Mouse (Mus musculus): ENCODE results near the gene Ankrd24. TPM values are rescaled to one million over a fixed set of nuclear protein-coding genes. Genes with fewer than 3 reads are reported as not detected.

Ankrd24 gene
- polyA plus RNA-seq, 1 experiment from 2014 or later = 3.2 TPM

DNA sequence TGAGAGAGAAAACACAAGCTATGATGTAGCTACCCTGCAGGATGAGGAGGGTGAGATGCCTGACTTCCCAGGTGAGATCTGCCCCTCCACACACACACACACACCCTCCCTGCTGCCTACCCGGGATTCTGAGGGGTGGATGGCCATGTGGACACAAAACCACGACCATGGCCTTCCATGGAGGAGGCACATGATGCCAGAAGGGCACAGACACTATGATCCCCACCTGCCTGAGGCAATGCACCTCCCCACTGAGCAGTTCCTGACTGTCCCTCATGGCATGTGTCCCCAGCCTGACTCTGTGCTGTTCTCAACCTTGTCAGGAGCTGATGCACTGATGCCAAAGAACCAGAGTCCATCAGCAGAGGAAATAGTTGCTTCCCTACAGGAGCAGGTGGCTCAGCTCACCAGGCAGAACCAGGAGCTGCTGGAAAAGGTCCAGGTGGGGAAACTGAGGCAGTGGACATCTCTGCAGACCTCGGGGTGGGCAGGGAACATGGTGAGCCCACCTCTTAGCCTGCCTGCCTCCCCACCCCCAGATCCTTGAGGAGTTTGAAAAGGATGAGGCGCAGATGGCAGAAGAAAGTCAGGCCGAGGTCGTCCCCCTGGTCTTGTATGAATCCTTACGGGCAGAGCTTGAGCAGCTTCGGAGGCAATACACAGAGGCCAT lies 13.8 kb downstream of the Ankrd24 start:
- H3K27me3 ChIP-seq (ENCODE audit: control insufficient read depth, insufficient read depth, low read length) = no peaks in the 10 kb centered on the region
- no peak overlapping the region for H3K27ac ChIP-seq (replicated peaks; ENCODE audit: low read depth, low read length)
- peaks cover 5% of the 10 kb centered on the region for H3K4me1 ChIP-seq (ENCODE audit: control insufficient read depth, insufficient read depth, low read length)
- H3K36me3 ChIP-seq (replicated peaks; ENCODE audit: control insufficient read depth, insufficient read depth, low read depth, low read length) = no peaks in the 10 kb centered on the region; the same call in 1 of the 2 replicates
- 71% methylated on average over 8 of the region's 8 CpGs for WGBS
- no peak overlapping the region; the same call in 1 of the 2 replicates for H3K4me3 ChIP-seq (ENCODE audit: low read depth, low read length)
- DNase-seq (ENCODE audit: low spot score) (no peak), ATAC-seq (replicated peaks; ENCODE audit: insufficient number of reproducible peaks, low FRiP score, low TSS enrichment, low read depth) (no peak)
- peak overlapping the region; percentile 92 for H3K4me2 ChIP-seq (ENCODE audit: low read depth, low read length)
- H3K9ac ChIP-seq (replicated peaks; ENCODE audit: low read length) = no peak overlapping the region; the same call in 1 of the 2 replicates
- no peaks in the 10 kb centered on the region for H3K9me3 ChIP-seq (replicated peaks; ENCODE audit: control insufficient read depth, low read length)

GRCm38 (mm10) chr10:81642648-81643448 lies 14.5 kb downstream of the Ankrd24 start:
- H3K9me3 ChIP-seq (replicated peaks; ENCODE audit: control insufficient read depth, low read length) = no peaks in the 10 kb centered on the region
- 23% methylated on average over 24 of the region's 24 CpGs for whole genome bisulfite sequencing
- no peaks in the 10 kb centered on the region for H3K27me3 ChIP-seq (ENCODE audit: control insufficient read depth, insufficient read depth, low read length)
- DNase-seq (ENCODE audit: low spot score) (no peak), ATAC-seq (replicated peaks; ENCODE audit: insufficient number of reproducible peaks, low FRiP score, low TSS enrichment, low read depth) (peak; percentile 60)
- H3K9ac ChIP-seq (replicated peaks; ENCODE audit: low read length) = peak overlapping the region; percentile 94
- peak overlapping the region; percentile 75 for H3K4me3 ChIP-seq (ENCODE audit: low read depth, low read length)
- peak overlapping the region; percentile 93 for H3K27ac ChIP-seq (replicated peaks; ENCODE audit: low read depth, low read length)
- no peaks in the 10 kb centered on the region; the same call in 1 of the 2 replicates for H3K36me3 ChIP-seq (replicated peaks; ENCODE audit: control insufficient read depth, insufficient read depth, low read depth, low read length)
- peak overlapping the region; percentile 92 for H3K4me2 ChIP-seq (ENCODE audit: low read depth, low read length)
- H3K4me1 ChIP-seq (ENCODE audit: control insufficient read depth, insufficient read depth, low read length) = peaks cover 5% of the 10 kb centered on the region

DNA sequence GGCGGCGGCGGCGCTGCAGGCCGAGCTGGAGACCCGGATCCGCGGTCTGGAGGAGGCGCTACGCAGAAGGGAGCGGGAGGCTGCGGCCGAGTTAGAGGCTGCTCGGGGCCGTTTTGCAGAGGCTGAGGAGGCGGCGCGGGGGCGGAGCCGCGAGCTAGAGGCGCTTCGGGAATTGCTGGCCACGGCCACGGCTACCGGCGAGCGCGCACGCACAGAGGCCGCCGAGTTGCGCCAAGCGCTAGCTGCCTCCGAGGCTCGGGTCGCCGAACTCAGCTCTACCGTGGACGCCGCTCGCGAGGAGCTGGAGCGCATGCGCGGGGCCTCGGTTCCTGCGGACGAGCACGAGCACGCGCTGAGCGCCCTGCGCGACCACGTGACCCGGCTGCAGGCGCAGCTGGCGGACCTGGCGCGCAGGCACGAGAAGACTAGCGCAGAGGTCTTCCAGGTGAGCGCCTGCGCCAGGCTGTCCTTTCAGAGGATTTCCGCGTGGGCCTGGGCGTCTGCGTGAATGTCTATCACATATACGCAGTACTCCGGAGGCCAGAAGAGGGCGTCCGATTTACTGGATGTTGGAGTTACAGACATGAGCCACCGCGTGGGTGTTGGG lies 15.2 kb downstream of the Ankrd24 start:
- ATAC-seq (replicated peaks; ENCODE audit: insufficient number of reproducible peaks, low FRiP score, low TSS enrichment, low read depth) (peak; percentile 83), DNase-seq (ENCODE audit: low spot score) (peak; percentile 95)
- H3K27ac ChIP-seq (replicated peaks; ENCODE audit: low read depth, low read length) = peak overlapping the region; percentile 93
- no peaks in the 10 kb centered on the region; the same call in 1 of the 2 replicates for H3K36me3 ChIP-seq (replicated peaks; ENCODE audit: control insufficient read depth, insufficient read depth, low read depth, low read length)
- no peaks in the 10 kb centered on the region for H3K9me3 ChIP-seq (replicated peaks; ENCODE audit: control insufficient read depth, low read length)
- H3K4me3 ChIP-seq (ENCODE audit: low read depth, low read length) = peak overlapping the region; percentile 75
- under 1% methylated on average over 72 of the region's 75 CpGs for WGBS
- peak overlapping the region; percentile 94 for H3K9ac ChIP-seq (replicated peaks; ENCODE audit: low read length)
- no peaks in the 10 kb centered on the region for H3K27me3 ChIP-seq (ENCODE audit: control insufficient read depth, insufficient read depth, low read length)
- peak overlapping the region; percentile 92 for H3K4me2 ChIP-seq (ENCODE audit: low read depth, low read length)
- H3K4me1 ChIP-seq (ENCODE audit: control insufficient read depth, insufficient read depth, low read length) = peaks cover 5% of the 10 kb centered on the region

DNA sequence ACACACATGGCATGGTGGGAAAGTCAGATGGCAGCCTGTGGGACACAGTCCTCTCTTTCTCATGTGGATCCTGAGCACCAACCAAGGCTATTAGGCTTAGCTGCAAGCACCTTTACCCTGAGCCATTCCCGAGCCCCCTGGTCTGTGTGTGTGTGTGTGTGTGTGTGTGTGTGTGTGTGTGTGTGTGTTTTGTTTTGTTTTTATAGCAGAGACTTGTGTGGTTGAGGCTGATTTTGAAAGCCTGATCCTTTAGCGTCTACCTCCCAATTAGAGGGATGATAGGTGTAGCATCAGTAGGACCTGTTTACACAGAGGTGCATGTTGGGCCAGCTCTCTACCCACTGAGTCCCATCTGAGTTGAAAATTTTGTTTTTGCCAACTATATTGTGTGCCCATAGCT lies 15.8 kb downstream of the Ankrd24 start:
- peak; percentile 25; the same call in 1 of the 2 replicates for ATAC-seq (replicated peaks; ENCODE audit: insufficient number of reproducible peaks, low FRiP score, low TSS enrichment, low read depth)

GRCm38 (mm10) chr10:81644716-81645115 lies 16.4 kb downstream of the Ankrd24 start:
- DNase-seq (ENCODE audit: low spot score) (no peak), ATAC-seq (replicated peaks; ENCODE audit: insufficient number of reproducible peaks, low FRiP score, low TSS enrichment, low read depth) (no peak)
- no peaks in the 10 kb centered on the region; the same call in 1 of the 2 replicates for H3K36me3 ChIP-seq (replicated peaks; ENCODE audit: control insufficient read depth, insufficient read depth, low read depth, low read length)
- 91% methylated on average over 18 of the region's 18 CpGs for WGBS
- H3K9ac ChIP-seq (replicated peaks; ENCODE audit: low read length) = no peak overlapping the region
- H3K4me1 ChIP-seq (ENCODE audit: control insufficient read depth, insufficient read depth, low read length) = peaks cover 5% of the 10 kb centered on the region
- H3K4me3 ChIP-seq (ENCODE audit: low read depth, low read length) = no peak overlapping the region
- H3K4me2 ChIP-seq (ENCODE audit: low read depth, low read length) = no peak overlapping the region
- no peak overlapping the region for H3K27ac ChIP-seq (replicated peaks; ENCODE audit: low read depth, low read length)
- H3K9me3 ChIP-seq (replicated peaks; ENCODE audit: control insufficient read depth, low read length) = no peaks in the 10 kb centered on the region
- H3K27me3 ChIP-seq (ENCODE audit: control insufficient read depth, insufficient read depth, low read length) = no peaks in the 10 kb centered on the region

More for the DNA sequence above, 15.8 kb downstream of the Ankrd24 start:
- Histone ChIP-seq H3K36me3 (replicated peaks; ENCODE audit: control insufficient read depth, insufficient read depth, low read depth, low read length) (no peaks in the 10 kb centered on the region; the same call in 1 of the 2 replicates), H3K4me1 (ENCODE audit: control insufficient read depth, insufficient read depth, low read length) (peaks cover 5% of the 10 kb centered on the region), H3K27me3 (ENCODE audit: control insufficient read depth, insufficient read depth, low read length) (no peaks in the 10 kb centered on the region), H3K4me3 (ENCODE audit: low read depth, low read length) (peak overlapping the region; percentile 75), H3K9me3 (replicated peaks; ENCODE audit: control insufficient read depth, low read length) (no peaks in the 10 kb centered on the region), H3K27ac (replicated peaks; ENCODE audit: low read depth, low read length) (peak overlapping the region; percentile 93; the same call in 1 of the 2 replicates), H3K9ac (replicated peaks; ENCODE audit: low read length) (peak overlapping the region; percentile 94), H3K4me2 (ENCODE audit: low read depth, low read length) (peak overlapping the region; percentile 92)
- 51% methylated on average over 2 of the region's 2 CpGs for WGBS
- no peak for DNase-seq (ENCODE audit: low spot score)

DNA sequence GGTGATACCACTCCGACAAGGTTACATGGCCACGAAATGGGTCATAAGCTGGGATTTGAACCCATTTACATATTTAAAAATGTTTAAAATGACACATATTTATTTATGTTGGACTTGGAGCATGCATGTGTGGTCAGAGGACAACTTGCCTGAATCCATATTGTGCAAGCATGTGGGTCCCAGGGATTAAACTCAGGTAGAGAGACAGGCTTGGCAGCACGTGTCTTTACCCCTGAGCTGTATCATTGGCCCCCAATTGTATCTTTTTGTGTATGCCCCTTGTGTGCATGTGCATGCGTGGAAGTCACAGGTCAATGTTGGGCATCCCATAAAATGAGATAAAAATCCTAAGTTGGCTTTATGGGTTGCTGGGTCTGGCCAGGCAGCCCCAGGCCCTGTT lies 17.1 kb downstream of the Ankrd24 start:
- Histone ChIP-seq H3K4me3 (ENCODE audit: low read depth, low read length) (no peak overlapping the region), H3K4me1 (ENCODE audit: control insufficient read depth, insufficient read depth, low read length) (peaks cover 5% of the 10 kb centered on the region), H3K9ac (replicated peaks; ENCODE audit: low read length) (no peak overlapping the region), H3K27ac (replicated peaks; ENCODE audit: low read depth, low read length) (no peak overlapping the region), H3K36me3 (replicated peaks; ENCODE audit: control insufficient read depth, insufficient read depth, low read depth, low read length) (no peaks in the 10 kb centered on the region; the same call in 1 of the 2 replicates), H3K27me3 (ENCODE audit: control insufficient read depth, insufficient read depth, low read length) (no peaks in the 10 kb centered on the region), H3K9me3 (replicated peaks; ENCODE audit: control insufficient read depth, low read length) (no peaks in the 10 kb centered on the region), H3K4me2 (ENCODE audit: low read depth, low read length) (no peak overlapping the region)
- DNase-seq (ENCODE audit: low spot score) (no peak), ATAC-seq (replicated peaks; ENCODE audit: insufficient number of reproducible peaks, low FRiP score, low TSS enrichment, low read depth) (no peak)
- WGBS = 84% methylated on average over 4 of the region's 4 CpGs

- H3K36me3 ChIP-seq (replicated peaks; ENCODE audit: control insufficient read depth, insufficient read depth, low read depth, low read length) = no peaks in the 10 kb centered on the region; the same call in 1 of the 2 replicates
- peaks cover 5% of the 10 kb centered on the region for H3K4me1 ChIP-seq (ENCODE audit: control insufficient read depth, insufficient read depth, low read length)
- no peak overlapping the region for H3K4me2 ChIP-seq (ENCODE audit: low read depth, low read length)
- no peaks in the 10 kb centered on the region for H3K27me3 ChIP-seq (ENCODE audit: control insufficient read depth, insufficient read depth, low read length)
- ATAC-seq (replicated peaks; ENCODE audit: insufficient number of reproducible peaks, low FRiP score, low TSS enrichment, low read depth) (no peak), DNase-seq (ENCODE audit: low spot score) (no peak)
- H3K9me3 ChIP-seq (replicated peaks; ENCODE audit: control insufficient read depth, low read length) = no peaks in the 10 kb centered on the region
- H3K27ac ChIP-seq (replicated peaks; ENCODE audit: low read depth, low read length) = no peak overlapping the region
- H3K9ac ChIP-seq (replicated peaks; ENCODE audit: low read length) = no peak overlapping the region
- no peak overlapping the region for H3K4me3 ChIP-seq (ENCODE audit: low read depth, low read length)
- 76% methylated on average over 7 of the region's 7 CpGs for WGBS
These were observed 17.7 kb downstream of the Ankrd24 start for GRCm38 (mm10) chr10:81646015-81646555.
